Mouse (Mus musculus) splenic B cell, adult 2 months (primary cell): ENCODE measurements around the gene Timm13.

Experiments used
- DNase-seq: peaks from one replicate; pipeline ENCODE4 v3.0.0-alpha.2; 2011; ENCODE audit warnings: low read depth, low spot score
- H3K27me3 ChIP-seq: 2 replicates; pipeline ENCODE4 v1.6.1; 2012; ENCODE audit warnings: mild to moderate bottlenecking, low read length, moderate library complexity, mixed read lengths; ENCODE audit not compliant: control insufficient read depth, poor library complexity, insufficient read depth, severe bottlenecking
- H3K36me3 ChIP-seq: 2 replicates; pipeline ENCODE4 v1.6.1; 2012; ENCODE audit warnings: mild to moderate bottlenecking, low read length, moderate library complexity, mixed read lengths; ENCODE audit not compliant: control insufficient read depth, poor library complexity, insufficient read depth, severe bottlenecking

The Timm13 gene

DNA sequence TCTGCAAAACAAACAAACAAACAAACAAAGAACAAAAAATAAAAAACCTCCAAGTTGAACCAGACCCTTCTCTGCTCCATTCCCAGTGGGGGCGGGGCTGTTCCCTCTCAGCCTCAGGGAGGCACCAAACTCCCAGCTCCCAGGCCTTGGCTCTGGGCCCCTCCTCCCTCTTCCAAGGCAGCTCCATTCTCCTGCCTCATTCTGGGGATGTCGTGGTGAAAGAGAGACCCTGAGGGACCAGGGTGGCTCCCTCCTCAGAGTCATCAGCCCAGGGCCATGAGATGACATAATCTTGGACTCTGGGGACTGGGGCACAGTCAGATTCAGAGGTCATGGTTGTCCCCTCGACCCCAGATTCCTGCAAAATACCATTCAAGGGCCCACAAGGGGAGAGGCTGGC lies 24.2 kb downstream of the Timm13 start:
- DNase-seq = no peak
- Histone ChIP-seq H3K27me3 (0 out of 2 replicates have a peak, but pooled peaks cover 1% of the 10 kb centered on the region), H3K36me3 (no peaks in the 10 kb centered on the region)

- no peaks in the 10 kb centered on the region for H3K36me3 ChIP-seq
- H3K27me3 ChIP-seq = 0 out of 2 replicates have a peak, but pooled peaks cover 1% of the 10 kb centered on the region
- DNase-seq = peak; percentile 84
These were observed 24.7 kb downstream of the Timm13 start for GRCm38 (mm10) chr10:80876028-80876427.

DNA sequence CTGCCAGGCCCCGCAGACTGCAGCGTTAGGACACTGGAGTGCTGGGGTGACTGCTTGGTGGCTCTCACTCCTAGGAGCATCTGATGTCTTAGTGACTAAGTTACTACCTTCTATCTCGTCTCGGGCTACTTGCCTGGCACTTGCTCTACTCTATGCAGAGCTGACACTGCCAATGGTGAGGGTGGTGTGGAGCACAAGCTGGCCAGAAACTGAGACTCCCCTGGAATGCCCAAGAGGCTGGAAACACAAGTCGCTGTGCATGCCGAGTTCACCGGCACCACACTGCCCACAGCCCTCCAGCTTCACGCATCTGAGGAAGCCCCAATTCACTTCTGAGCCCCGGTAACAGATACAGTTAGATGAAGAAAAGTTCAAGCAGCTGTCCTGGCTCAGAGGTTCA lies 26.7 kb downstream of the Timm13 start:
- DNase-seq = no peak
- Histone ChIP-seq H3K36me3 (no peaks in the 10 kb centered on the region), H3K27me3 (0 out of 2 replicates have a peak, but pooled peaks cover 1% of the 10 kb centered on the region)

GRCm38 (mm10) chr10:80871581-80871980 lies 29.2 kb downstream of the Timm13 start, which contains the start of gene Tmprss9:
Gene Tmprss9, plus strand, starts transcription at chr10:80871848.
- H3K27me3 ChIP-seq = no peaks in the 10 kb centered on the region
- H3K36me3 ChIP-seq = no peaks in the 10 kb centered on the region
- DNase-seq = no peak

DNA sequence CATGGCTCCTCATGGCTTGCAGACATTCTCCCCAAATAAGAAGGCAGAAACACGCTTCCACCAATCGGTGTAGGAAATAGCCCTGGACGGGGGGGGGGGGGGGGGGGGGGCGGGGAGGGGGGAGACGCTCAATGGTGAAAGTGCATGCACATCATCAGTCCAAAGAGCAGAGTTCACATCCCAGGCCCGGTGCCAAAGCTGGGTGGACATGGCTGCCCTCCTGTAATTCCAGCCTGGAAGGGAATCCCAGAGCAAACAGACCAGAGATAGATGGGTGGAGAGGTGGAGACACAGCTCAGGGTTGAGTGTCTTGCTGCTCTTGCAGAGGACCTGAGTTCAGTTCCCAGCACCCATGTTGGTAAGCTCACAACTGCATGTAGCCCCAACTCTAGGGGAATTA lies 29.8 kb downstream of the Timm13 start:
- H3K36me3 ChIP-seq = no peaks in the 10 kb centered on the region; the same call in 1 of the 2 replicates
- no peaks in the 10 kb centered on the region for H3K27me3 ChIP-seq
- DNase-seq = no peak

DNA sequence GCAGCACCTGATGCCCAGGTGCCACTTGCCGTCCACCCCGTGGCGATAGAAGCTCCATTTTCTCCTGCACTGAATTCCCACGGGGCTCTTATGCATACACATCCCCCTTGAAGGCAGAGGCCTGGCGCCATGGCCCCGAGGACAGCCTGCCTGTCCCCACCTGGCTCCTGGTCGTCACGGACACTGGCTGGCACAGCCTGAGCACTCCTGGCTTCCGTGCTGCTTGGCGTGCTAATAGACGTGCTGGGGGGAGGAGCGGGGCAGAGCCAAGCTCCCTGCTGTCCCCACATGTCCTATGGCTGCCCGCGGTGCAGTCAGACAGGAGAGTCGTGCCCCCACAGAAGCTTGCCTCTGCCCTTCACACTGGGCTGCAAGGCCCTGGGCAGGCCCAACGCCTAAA lies 36.3 kb downstream of the Timm13 start:
- no peaks in the 10 kb centered on the region; the same call in none of the 2 replicates for H3K36me3 ChIP-seq
- H3K27me3 ChIP-seq = no peaks in the 10 kb centered on the region
- no peak for DNase-seq

DNA sequence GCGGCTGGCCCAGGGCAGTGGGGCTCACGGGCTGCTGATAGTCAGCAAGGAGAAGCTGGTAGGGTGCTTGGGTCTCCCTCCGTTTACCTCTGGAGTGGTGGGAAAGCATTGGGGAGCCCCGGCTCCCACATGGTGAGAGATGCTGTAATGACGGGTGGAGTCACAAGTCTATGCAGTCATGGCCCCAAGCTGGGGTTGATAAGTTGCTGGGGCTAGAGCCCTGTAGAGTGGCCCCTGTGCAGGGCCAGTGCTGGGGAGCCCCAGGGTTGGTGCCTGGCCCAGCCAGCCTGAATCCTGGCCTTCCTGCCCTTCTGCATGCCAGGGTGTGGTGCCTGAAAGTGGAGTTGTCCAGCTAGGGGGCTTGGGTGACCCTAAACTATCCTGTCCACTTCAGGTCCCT lies 38.5 kb downstream of the Timm13 start:
- Histone ChIP-seq H3K36me3 (no peaks in the 10 kb centered on the region; the same call in none of the 2 replicates), H3K27me3 (no peaks in the 10 kb centered on the region)
- no peak for DNase-seq

GRCm38 (mm10) chr10:80858350-80858935 lies 42.3 kb downstream of the Timm13 start:
- H3K36me3 ChIP-seq = no peaks in the 10 kb centered on the region; the same call in 1 of the 2 replicates
- no peaks in the 10 kb centered on the region for H3K27me3 ChIP-seq
- no peak for DNase-seq

DNA sequence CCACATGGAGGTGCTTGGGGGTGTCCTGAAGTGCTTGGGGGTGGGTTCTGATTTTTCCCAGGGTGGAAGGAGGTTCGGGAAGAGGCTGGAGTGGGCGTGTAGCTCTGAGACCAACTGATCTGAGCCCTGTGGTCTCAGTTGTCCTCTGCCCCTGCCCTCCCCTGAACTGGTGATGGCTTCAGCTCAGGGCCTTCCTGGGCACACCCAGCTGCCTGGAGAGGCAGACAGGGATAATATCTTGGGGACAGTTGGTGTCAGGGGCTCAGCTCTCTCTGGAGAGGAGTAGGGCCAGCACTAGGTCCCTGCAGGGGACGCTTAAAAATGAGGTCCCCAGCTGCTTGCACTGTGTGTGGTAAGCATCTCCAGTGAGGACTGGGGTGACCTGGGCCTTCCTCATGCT lies 42.9 kb downstream of the Timm13 start:
- no peak for DNase-seq
- Histone ChIP-seq H3K27me3 (no peaks in the 10 kb centered on the region), H3K36me3 (no peaks in the 10 kb centered on the region; the same call in none of the 2 replicates)

DNA sequence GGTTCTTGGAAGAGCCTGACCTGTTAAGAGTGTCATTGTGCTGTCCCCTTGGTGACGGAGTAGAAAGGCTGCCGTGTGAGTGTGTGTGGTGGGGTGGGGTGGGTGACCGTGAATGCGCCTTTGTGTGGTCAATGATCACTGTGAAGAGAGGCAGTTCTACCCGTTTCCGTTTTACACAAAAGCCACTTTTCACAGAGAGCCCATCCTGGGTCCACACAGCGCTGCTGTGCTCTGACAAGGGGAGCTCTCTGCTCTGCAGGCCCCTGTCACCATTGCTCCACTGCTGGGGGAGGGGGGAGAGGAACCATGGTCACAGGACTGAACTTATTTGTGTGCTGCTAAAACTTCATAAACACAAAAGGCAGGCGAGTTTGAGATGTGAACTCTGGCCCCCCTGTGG lies 43.4 kb downstream of the Timm13 start:
- no peak for DNase-seq
- H3K27me3 ChIP-seq = no peaks in the 10 kb centered on the region

DNA sequence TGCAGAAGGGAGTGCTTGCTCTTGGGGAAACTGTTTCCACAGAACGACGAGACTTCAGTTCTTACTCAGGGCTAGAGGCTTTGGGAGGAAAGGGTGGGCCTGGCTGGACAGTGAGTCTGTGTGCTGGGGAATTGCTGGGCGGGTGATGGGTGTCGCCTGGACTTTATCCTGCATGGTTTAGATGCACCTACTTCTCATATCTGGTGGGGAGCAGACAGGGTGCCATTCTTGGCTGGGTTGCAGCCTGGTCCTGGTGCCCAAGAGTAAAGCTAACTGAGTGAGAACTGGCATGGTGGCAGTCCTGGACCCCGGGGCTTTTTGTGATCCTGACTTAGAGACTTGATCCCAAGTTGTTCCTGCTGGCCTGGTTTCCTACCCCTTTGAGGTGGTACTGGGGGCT lies 43.9 kb downstream of the Timm13 start:
- DNase-seq = no peak
- H3K36me3 ChIP-seq = peaks cover 1% of the 10 kb centered on the region; the same call in 1 of the 2 replicates

More for the DNA sequence above, 43.4 kb downstream of the Timm13 start:
- peaks cover 1% of the 10 kb centered on the region; the same call in 1 of the 2 replicates for H3K36me3 ChIP-seq

GRCm38 (mm10) chr10:80856267-80856666 lies 44.5 kb downstream of the Timm13 start:
- Histone ChIP-seq H3K27me3 (no peaks in the 10 kb centered on the region), H3K36me3 (peaks cover 1% of the 10 kb centered on the region; the same call in 1 of the 2 replicates)
- DNase-seq = no peak

More for the DNA sequence above, 43.9 kb downstream of the Timm13 start:
- no peaks in the 10 kb centered on the region for H3K27me3 ChIP-seq

GRCm38 (mm10) chr10:80855749-80856073 lies 45.1 kb downstream of the Timm13 start:
- no peaks in the 10 kb centered on the region for H3K27me3 ChIP-seq
- peak; percentile 16 for DNase-seq
- peaks cover 1% of the 10 kb centered on the region; the same call in 1 of the 2 replicates for H3K36me3 ChIP-seq

GRCm38 (mm10) chr10:80854913-80855748 lies 45.6 kb downstream of the Timm13 start, which contains the start of the genes Lsm7 and Sppl2b:
Gene Lsm7, minus strand, starts transcription at chr10:80855209.
Gene Sppl2b, plus strand, starts transcription at chr10:80855275.
- H3K27me3 ChIP-seq = no peaks in the 10 kb centered on the region
- peaks cover 1% of the 10 kb centered on the region; the same call in 1 of the 2 replicates for H3K36me3 ChIP-seq
- peak; percentile 98 for DNase-seq
